Mouse (Mus musculus) forebrain, embryonic 13.5 days (tissue): ENCODE data around the gene Dennd4b. TPM values are rescaled to one million over a fixed set of nuclear protein-coding genes. Genes with fewer than 3 reads are reported as not detected.

Source experiments
- ATAC-seq: fragments of 200-750 bp; cut with Nextera tagmentation; 2 replicates; pipeline ENCODE4 v1.8.0; 2017
- H3K27ac ChIP-seq: fragments of 300-500 bp; sonication (generic); 2 replicates; pipeline ENCODE4 v1.5.1; 2015; ENCODE audit warnings: inconsistent platforms, mild to moderate bottlenecking, moderate library complexity
- H3K27me3 ChIP-seq: fragments of 300-500 bp; sonication (generic); 2 replicates; pipeline ENCODE4 v1.6.1; 2015; ENCODE audit warnings: mild to moderate bottlenecking, inconsistent platforms
- H3K36me3 ChIP-seq: fragments of 300-500 bp; sonication (generic); 2 replicates; pipeline ENCODE4 v1.6.1; 2015; ENCODE audit warnings: mild to moderate bottlenecking, inconsistent platforms; ENCODE audit not compliant: poor library complexity, severe bottlenecking
- H3K4me1 ChIP-seq: fragments of 300-500 bp; sonication (generic); 2 replicates; pipeline ENCODE4 v1.6.1; 2015; ENCODE audit warnings: inconsistent platforms
- H3K4me2 ChIP-seq: fragments of 300-500 bp; sonication (generic); 2 replicates; pipeline ENCODE4 v1.6.1; 2015; ENCODE audit warnings: inconsistent platforms, mild to moderate bottlenecking, moderate library complexity
- H3K4me3 ChIP-seq: fragments of 300-500 bp; sonication (generic); 2 replicates; pipeline ENCODE4 v1.5.1; 2015; ENCODE audit warnings: mild to moderate bottlenecking, inconsistent platforms
- H3K9ac ChIP-seq: fragments of 300-500 bp; sonication (generic); 2 replicates; pipeline ENCODE4 v1.6.1; 2015; ENCODE audit warnings: mild to moderate bottlenecking, inconsistent platforms
- H3K9me3 ChIP-seq: fragments of 300-500 bp; sonication (generic); replicated peaks from 2 replicates; pipeline ENCODE4 v1.6.1; 2016; ENCODE audit warnings: inconsistent platforms
- WGBS: fragments of 180-500 bp; shearing (Covaris S2); methylation state at CpG from one replicate; pipeline ENCODE4 v1.1.7; 2015; 5-methylcytosine and 5-hydroxymethylcytosine counted together
- polyA plus RNA-seq: library from polyadenylated mRNA; unstranded; fragments of >200 nt; fragmentation: Nextera tagmentation; extraction: Ambion mirVana; gene quantifications from 2 replicates; pipeline ENCODE4 v1.2.1, GENCODE M21; 2015

Gene Dennd4b
- polyA plus RNA-seq, 1 experiment from 2014 or later, result 3.1 TPM

DNA sequence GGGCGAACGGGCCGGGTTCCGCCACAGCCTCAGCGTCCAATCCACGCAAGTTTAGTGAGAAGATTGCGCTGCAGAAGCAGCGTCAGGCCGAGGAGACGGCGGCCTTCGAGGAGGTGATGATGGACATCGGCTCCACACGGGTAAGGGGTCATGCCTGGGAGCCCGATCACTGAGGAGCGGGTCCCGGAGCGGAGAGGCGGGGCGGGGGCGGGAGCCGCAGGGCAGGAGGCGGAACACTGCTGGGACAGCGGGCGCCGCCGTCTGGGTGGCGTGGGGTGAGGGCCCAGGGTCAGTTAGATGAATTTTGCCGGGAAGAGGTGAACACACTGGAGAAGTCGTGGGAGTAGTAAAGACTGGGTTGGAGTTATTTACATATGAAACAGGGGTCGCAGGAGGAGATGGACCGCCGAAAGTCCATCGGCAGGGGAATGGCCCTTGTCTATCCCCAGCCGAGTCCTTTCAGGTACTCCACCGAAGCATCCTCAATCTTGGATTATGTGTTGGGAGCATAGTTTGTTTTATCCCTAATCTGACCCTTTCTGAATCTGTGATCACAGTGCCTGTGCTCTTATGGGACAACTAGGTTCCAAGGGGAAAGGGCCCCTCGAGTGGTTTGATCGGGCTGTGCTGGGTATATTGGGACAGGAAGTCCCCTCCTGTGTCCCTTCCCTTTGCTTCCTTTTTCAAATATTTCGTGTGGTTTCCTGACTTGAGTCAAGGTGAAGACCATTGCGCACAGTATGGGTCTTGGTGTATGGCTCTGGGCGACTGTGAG is 10.4 kb upstream of the Dennd4b start:
- ATAC-seq, result no peak
- Histone ChIP-seq H3K4me3 (peak overlapping the region; percentile 89), H3K27ac (peak overlapping the region; percentile 74), H3K4me2 (peak overlapping the region; percentile 65), H3K9ac (peak overlapping the region; percentile 92), H3K4me1 (peaks cover 23% of the 10 kb centered on the region), H3K36me3 (peaks cover 42% of the 10 kb centered on the region), H3K27me3 (no peaks in the 10 kb centered on the region), H3K9me3 (no peaks in the 10 kb centered on the region)
- under 1% methylated on average over 41 of the region's 41 CpGs for WGBS

DNA sequence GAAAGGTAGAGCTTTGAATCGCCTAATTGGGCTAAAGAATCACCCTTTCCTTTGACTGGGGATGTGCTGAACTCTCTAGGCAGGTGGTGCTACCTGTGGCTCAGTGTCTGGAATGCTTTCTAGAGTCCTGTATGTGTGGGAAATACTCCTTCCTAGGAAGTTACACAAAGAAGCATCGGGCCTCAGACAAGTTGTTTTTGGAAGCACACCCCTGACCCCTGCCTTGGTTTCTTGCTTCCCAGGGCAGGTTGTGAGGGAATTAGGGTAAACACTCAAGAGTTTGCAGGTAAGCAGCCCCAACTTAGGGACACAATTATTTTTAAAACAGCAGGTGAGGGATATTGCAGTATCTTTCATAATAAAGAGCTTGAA is 9.8 kb upstream of the Dennd4b start:
- Histone ChIP-seq H3K36me3 (peaks cover 48% of the 10 kb centered on the region), H3K27ac (no peak overlapping the region)

DNA sequence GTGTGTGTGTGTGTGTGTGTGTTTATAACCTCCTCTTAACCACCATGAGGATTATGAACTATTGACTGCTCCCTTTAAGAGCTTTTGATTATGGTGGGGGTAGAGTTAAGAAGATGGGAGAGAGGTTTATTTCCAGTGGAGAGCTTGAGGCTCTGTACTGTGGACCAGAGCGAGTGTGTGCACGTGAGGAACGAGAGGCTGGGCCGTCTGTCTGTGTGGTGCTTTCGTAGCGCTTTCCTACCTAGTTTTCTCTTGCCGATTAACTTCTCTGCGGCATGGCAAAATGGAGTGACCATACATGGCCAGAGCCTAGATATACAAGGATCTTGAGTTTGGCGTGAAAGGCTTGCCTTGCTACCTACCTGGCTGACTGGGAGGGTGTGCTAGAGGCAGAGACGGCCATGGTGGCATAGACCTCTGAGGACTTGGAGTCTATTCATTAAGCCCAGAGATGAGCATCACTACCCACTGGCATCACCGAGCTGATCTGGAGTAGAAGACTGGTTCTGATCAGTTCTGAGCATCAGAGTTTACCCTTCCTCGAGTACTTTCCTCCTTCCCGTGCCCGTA is 9.1 kb upstream of the Dennd4b start:
- H3K27ac ChIP-seq, result no peak overlapping the region
- no peaks in the 10 kb centered on the region for H3K27me3 ChIP-seq
- WGBS, result 94% methylated on average over 14 of the region's 14 CpGs
- 0 out of 2 replicates have a peak overlapping the region, but pooled peaks have one; percentile 0 for H3K9ac ChIP-seq
- H3K36me3 ChIP-seq, result peaks cover 49% of the 10 kb centered on the region
- H3K4me2 ChIP-seq, result peak overlapping the region; percentile 65
- peaks cover 19% of the 10 kb centered on the region for H3K4me1 ChIP-seq
- H3K4me3 ChIP-seq, result 0 out of 2 replicates have a peak overlapping the region, but pooled peaks have one; percentile 89
- H3K9me3 ChIP-seq, result no peaks in the 10 kb centered on the region
- ATAC-seq, result no peak

More for the DNA sequence above, 9.8 kb upstream of the Dennd4b start:
- peak overlapping the region; percentile 89 for H3K4me3 ChIP-seq
- peaks cover 23% of the 10 kb centered on the region for H3K4me1 ChIP-seq
- 25% methylated on average over 2 of the region's 2 CpGs for WGBS
- no peaks in the 10 kb centered on the region for H3K9me3 ChIP-seq
- no peak for ATAC-seq
- H3K9ac ChIP-seq, result peak overlapping the region; percentile 92
- H3K27me3 ChIP-seq, result no peaks in the 10 kb centered on the region
- peak overlapping the region; percentile 65 for H3K4me2 ChIP-seq

DNA sequence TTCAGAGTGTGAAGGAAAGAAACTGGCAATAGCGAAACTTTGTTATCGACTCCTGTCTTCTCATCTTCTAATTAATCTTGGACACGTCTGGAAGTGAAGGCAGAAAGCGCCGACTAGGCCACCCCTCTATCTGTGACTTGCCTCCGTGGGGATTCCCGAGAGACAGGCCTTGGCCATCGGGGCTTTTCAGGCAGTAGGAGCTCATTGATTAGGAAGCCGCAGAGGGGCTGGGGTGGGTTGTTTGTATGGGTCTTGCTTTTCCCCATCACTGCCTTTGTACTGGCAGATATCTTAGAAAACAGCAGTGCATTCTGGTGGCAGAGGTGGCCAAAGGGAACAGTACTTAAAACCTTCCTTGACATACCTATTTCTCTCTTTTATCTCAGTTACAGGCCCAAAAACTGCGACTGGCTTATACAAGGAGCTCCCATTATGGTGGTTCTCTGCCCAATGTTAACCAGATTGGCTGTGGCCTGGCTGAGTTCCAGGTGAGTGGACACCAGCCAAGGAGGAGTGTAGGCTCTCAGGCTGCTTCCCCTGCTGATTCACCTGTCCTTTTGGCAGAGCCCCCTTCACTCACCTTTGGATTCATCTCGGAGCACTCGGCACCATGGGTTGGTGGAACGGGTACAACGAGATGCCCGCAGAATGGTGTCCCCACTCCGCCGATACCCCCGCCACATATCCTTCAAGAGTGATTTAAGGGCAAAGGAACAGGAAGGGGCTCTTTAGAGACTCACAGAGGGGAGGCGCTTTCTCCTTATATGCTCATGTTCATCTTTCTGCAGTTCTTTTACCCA is 8.1 kb upstream of the Dennd4b start:
- peaks cover 50% of the 10 kb centered on the region for H3K36me3 ChIP-seq
- H3K4me3 ChIP-seq, result no peak overlapping the region
- H3K4me2 ChIP-seq, result no peak overlapping the region
- H3K9ac ChIP-seq, result 0 out of 2 replicates have a peak overlapping the region, but pooled peaks have one; percentile 8
- H3K9me3 ChIP-seq, result no peaks in the 10 kb centered on the region
- no peak for ATAC-seq
- 91% methylated on average over 19 of the region's 19 CpGs for WGBS
- no peak overlapping the region for H3K27ac ChIP-seq
- H3K4me1 ChIP-seq, result peaks cover 17% of the 10 kb centered on the region
- no peaks in the 10 kb centered on the region for H3K27me3 ChIP-seq

DNA sequence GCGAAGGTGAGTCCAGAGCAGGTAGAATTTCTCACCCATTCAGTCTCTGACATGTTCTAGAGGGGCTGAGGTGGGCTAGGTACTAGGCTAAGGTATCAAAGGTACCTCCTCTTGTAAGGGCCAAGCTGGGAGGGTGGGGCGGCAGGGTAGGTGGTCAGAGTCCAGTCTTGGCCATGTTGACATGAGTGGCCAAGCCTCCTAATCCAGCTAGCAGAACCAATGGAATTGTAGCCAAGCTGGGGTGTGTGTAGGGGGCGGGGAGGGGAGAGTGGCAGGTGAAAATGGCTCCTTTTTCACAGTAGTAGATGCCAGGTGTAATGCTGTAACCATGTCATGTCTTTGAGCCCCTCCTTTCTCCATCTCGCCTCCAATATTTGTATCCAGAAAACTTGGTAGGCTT is 6.5 kb upstream of the Dennd4b start:
- H3K36me3 ChIP-seq, result peaks cover 66% of the 10 kb centered on the region
- WGBS, result 88% methylated on average over 4 of the region's 4 CpGs
- H3K27ac ChIP-seq, result no peak overlapping the region
- no peak overlapping the region for H3K9ac ChIP-seq
- no peaks in the 10 kb centered on the region for H3K9me3 ChIP-seq
- no peak overlapping the region for H3K4me2 ChIP-seq
- ATAC-seq, result no peak
- no peak overlapping the region for H3K4me3 ChIP-seq
- H3K4me1 ChIP-seq, result peaks cover 17% of the 10 kb centered on the region
- no peaks in the 10 kb centered on the region for H3K27me3 ChIP-seq

DNA sequence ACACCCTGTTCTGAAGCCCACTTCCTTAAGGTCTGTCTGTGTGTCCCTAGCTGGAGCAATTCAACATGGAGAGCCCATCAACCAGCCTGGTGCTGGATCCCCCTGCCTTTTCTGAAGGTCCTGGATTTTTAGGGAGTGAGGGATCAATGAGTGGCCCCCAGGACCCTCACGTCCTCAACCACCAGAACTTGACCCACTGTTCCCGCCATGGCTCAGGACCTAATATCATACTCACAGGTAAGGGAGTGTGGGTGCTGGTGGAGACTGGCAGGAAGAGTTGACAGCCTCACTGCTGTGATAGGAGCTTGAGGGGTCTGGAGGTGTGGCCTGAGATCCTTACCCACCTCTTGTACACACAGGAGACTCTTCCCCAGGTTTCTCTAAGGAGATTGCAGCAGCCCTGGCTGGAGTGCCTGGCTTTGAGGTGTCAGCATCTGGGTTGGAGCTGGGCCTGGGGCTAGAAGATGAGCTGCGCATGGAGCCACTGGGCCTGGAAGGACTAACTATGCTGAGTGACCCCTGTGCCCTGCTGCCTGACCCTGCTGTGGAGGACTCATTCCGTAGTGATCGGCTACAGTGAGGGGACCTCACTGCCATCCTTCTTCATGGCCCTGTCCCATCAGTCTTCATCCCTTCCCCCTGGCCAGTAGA is 1.7 kb upstream of the Dennd4b start:
- no peak overlapping the region for H3K27ac ChIP-seq
- 93% methylated on average over 5 of the region's 5 CpGs for WGBS
- H3K9me3 ChIP-seq, result no peaks in the 10 kb centered on the region
- H3K4me3 ChIP-seq, result no peak overlapping the region
- no peak for ATAC-seq
- H3K9ac ChIP-seq, result no peak overlapping the region
- H3K4me1 ChIP-seq, result peaks cover 15% of the 10 kb centered on the region
- no peaks in the 10 kb centered on the region for H3K27me3 ChIP-seq
- H3K36me3 ChIP-seq, result peaks cover 57% of the 10 kb centered on the region
- no peak overlapping the region for H3K4me2 ChIP-seq

DNA sequence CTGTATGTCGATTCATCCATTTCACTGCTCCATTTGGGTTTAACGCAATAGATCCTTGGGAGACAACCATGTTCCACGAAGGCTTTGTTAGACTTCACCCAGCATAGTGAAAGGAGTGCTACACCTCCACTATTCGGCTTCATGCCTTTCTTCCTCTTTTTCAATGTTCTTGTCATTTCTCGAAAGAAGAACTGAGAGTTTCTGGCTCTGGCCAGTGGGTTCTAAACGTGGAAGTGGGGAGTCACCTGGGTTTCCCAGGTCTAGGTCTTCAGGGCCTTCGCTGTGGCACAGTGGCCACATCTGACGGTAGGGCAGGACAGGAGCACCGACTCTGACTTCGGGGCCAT is 325 bp upstream of the Dennd4b start:
- Histone ChIP-seq H3K4me3 (peak overlapping the region; percentile 88), H3K36me3 (peaks cover 50% of the 10 kb centered on the region), H3K27ac (peak overlapping the region; percentile 91), H3K4me2 (peak overlapping the region; percentile 89), H3K9ac (peak overlapping the region; percentile 89; the same call in 1 of the 2 replicates), H3K9me3 (no peaks in the 10 kb centered on the region), H3K27me3 (no peaks in the 10 kb centered on the region), H3K4me1 (peaks cover 15% of the 10 kb centered on the region)
- WGBS, result 37% methylated on average over 10 of the region's 10 CpGs
- no peak for ATAC-seq

DNA sequence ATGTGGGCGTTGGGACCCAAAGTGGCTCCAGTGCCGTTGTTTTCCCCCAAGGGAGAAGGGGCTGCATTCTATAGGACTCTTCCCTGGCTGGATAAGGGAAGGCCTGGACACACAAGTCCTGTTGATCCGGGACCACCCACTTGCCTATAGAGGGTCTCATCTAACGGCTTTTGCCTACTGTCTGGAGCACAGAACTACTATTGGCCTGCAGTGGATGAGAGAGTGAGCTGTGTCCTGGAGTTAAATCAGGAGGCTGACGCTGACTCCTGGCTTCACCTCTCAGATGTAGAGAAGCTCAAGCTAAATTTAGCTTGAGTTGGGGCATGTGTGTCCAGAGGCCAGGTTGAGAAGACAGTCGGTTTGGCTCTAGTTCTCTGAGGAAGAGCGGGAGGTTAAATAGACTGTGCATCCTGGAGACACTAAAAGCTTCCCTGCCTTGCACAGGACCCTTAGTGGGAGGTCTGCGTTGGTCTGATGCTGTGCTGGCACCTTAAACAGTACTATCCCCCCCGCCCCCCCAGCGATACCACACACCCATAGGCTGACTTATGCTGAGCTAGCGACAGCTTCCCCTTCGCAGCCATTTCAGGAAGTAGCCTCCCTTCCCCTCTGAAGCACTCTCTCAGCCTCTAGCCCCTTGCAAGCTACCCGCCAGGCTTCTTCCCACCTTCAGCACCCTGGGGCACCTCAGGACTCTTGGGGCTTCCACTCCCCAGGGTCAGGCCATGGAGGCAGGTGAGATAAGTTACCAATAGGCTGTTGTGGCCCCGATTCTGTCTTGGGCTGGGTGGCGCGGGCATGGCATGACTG is 1.2 kb downstream of the Dennd4b start:
- Histone ChIP-seq H3K4me3 (peak overlapping the region; percentile 88), H3K27ac (peak overlapping the region; percentile 91), H3K4me1 (peaks cover 15% of the 10 kb centered on the region), H3K27me3 (no peaks in the 10 kb centered on the region), H3K36me3 (peaks cover 41% of the 10 kb centered on the region), H3K9ac (peak overlapping the region; percentile 89), H3K9me3 (no peaks in the 10 kb centered on the region), H3K4me2 (peak overlapping the region; percentile 89)
- WGBS, result 30% methylated on average over 13 of the region's 16 CpGs
- peak; percentile 37 for ATAC-seq

DNA sequence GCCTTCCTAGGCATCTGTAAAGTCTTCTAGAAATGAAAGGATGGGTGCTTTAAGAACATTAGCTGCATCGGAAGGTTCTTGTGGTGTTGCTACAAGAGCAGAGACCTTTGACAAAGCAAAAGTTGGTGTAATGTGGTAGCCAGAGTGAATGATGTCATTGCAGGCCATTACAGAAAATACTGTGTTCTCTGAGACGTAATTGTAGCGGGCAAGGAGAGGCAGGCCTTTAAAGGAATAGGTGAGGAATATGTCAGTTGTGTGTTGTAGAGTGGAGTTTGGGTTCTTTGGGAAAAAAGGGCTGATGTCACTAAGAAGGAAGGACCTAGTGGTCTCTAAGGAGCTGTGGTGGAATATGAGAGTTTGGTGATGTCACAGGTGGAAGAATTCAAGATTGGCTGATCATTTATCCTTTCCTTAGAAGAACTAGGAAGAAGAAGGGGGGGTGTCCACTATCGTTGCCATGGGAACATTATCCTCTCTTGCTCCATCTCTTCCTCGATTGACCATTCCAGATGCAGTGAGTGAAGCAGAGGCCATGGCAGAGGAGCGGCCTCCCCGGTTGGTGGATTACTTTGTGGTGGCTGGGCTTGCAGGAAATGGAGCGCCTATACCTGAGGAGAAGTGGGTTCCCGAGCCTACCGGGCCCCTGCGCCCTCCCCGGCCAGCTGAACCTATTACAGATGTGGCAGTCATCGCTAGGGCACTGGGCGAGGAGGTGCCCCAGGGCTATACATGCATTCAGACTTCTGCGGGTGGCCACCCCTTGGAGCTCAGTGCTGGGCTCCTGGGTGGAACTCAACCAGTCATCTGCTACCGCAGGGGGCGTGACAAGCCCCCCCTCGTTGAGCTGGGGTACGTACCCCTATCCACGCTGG is 2.2 kb downstream of the Dennd4b start:
- Histone ChIP-seq H3K4me3 (no peak overlapping the region), H3K27me3 (no peaks in the 10 kb centered on the region), H3K9ac (no peak overlapping the region), H3K9me3 (no peaks in the 10 kb centered on the region), H3K4me2 (peak overlapping the region; percentile 89; the same call in 1 of the 2 replicates), H3K4me1 (peaks cover 15% of the 10 kb centered on the region), H3K27ac (no peak overlapping the region), H3K36me3 (peaks cover 39% of the 10 kb centered on the region)
- ATAC-seq, result no peak
- WGBS, result 92% methylated on average over 20 of the region's 20 CpGs

DNA sequence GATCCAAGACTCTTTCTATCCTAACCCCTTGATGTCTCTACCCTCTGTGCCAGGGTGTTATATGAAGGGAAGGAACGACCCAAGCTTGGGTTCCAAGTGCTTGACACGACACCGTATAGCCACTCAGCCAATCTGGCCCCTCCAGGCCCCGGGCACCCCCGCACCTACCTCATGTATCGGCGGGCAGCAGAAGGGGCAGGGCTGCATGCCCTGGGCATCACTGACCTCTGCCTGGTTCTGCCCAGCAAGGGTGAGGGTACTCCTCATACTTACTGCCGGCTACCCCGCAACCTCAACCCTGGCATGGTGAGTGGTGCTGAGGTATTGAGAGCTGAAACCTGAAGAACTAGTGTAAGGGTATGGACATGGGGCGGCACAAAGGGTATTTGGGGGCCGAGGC is 3.2 kb downstream of the Dennd4b start:
- no peak for ATAC-seq

More for the DNA sequence above, 3.2 kb downstream of the Dennd4b start:
- no peak overlapping the region for H3K4me2 ChIP-seq
- H3K9me3 ChIP-seq, result no peaks in the 10 kb centered on the region
- no peak overlapping the region for H3K9ac ChIP-seq
- H3K4me1 ChIP-seq, result peaks cover 15% of the 10 kb centered on the region
- no peaks in the 10 kb centered on the region for H3K27me3 ChIP-seq
- H3K4me3 ChIP-seq, result no peak overlapping the region
- peaks cover 37% of the 10 kb centered on the region for H3K36me3 ChIP-seq
- H3K27ac ChIP-seq, result no peak overlapping the region
- over 99% methylated on average over 11 of the region's 11 CpGs for WGBS
